Mouse (Mus musculus) ovary, postnatal 10 days (tissue): ENCODE measurements around the gene Glod4.
"Not testable (repeated sequence)": the region's sequence is repeated elsewhere in the genome, so short reads cannot be mapped to it uniquely, and the experiment has no call there.

Source experiments
- DNase-seq: peaks from one replicate; pipeline ENCODE4 v3.0.0; 2022; ENCODE audit warnings: low spot score

The Glod4 gene

DNA sequence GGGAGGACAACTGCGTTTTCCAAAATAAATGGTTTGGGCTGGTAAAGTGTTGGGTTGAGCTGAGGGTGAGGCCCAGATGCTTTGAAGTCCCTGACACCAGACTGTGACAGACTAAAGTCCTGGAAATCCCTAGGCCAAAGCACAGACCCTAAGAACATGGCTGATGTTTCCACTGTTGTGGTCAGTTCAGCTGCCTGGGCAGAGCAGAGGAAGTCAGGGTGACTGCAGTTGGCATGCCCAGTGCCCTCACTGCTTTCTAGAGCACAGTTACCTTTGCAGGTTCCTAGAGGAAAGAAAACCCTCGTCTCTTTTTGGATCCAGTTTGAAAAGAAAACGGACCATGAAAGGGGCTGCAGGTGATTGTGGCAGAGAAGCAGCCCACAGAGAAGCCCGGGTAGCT is 13.9 kb upstream of the Glod4 start:
- no peak for DNase-seq

- no peak for DNase-seq
Measured at GRCm38 (mm10) chr11:76256129-76256528, 12.6 kb upstream of the Glod4 start.

DNA sequence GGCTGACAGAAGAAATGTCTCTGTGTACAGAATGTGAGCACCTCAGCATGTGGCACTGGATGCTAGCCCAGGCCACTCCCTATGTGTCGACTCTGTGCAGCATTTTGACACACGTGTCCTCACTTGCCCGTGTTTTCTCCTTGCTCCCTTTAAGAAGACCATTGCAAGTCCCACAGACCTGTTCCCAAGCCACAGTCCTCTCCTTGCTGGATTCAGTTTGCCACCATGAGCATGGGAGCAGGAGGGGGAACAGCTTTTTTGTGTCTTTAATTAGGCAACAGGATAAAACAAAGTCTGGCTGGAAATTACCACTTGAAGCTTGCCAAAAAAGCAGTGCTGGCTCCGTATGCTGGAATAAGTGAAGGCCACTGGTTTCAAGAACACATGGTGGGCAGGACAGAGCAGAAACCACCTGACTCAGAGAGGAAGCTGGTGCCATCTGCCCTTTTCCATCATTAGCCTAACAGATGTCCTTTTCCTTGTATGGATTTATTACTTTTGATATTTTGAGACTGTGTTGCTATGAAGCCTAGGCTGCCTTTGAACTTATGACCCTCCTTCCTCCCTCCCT is 12.0 kb upstream of the Glod4 start:
- DNase-seq, result no peak

- DNase-seq, result no peak
Measured at GRCm38 (mm10) chr11:76253918-76254264, 10.4 kb upstream of the Glod4 start.

GRCm38 (mm10) chr11:76253145-76253917 is 9.8 kb upstream of the Glod4 start:
- DNase-seq, result peak; percentile 72

GRCm38 (mm10) chr11:76252036-76252435 is 8.5 kb upstream of the Glod4 start:
- DNase-seq, result no peak

DNA sequence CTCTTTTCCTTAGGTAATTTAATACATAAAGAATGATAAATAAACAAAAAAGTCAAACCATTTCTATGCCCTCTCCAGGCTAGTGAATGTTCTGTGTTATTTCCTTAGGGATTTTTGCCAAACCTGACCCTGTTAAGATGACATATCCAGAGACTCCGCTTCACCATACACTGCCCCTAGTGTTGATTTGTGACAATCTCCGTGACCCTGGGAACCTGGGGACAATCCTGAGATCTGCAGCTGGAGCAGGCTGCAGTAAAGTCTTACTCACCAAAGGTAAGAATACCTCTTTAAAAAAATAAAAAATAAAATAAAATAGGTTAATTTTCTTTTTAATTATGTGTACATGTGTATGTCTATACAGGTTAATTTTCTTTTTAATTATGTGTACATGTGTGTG is 3.7 kb upstream of the Glod4 start:
- DNase-seq, result no peak

DNA sequence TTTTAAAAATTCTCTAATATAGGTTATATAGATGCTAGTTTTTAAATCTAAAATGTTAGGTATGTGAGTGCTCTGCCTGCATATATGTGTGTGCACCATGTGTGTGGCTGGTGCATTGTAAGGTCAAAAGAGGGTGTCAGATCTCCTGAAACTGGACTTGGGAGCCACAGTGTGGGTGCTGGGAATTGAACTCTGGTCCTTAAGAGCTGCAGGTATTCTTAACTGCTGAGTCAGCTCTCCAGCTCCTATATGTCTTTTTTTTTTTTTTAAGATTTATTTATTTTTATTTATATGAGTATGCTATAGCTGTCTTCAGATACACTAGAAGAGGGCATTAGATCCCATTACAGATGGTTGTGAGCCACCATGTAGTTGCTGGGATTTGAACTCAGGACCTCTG is 2.9 kb upstream of the Glod4 start:
- no peak for DNase-seq

DNA sequence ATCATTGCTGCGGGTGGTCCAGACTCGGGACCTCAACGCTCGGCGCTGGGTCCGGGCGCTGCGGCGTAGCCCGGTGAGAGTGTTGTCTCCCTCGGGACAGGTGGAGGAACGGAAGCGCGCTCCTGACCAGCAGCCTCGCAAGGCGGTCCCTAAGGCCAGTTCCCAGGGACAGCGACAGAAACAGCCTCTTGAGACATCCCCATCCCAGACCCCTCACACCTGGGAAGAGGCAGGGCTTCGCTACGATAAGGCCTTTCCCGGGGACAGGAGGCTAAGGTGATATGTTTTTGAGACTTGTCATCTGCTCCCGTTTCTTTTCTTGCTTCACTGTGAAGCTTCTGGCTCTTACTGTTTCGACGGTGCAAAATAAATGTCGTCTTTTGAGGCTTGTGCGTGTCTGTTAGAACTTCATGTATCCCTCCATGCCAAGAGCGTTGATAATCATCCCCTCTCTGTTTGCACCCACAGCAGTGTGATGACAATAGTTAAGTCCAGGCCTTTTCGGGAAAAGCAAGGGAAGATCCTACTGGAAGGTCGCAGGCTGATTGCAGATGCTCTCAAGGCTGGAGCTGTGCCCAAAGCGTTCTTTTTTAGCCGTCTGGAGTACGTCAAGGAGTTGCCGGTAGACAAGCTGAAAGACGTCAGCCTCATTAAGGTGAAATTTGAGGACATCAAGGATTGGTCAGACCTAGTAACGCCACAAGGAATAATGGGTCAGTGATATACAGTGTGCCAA is 454 bp upstream of the Glod4 start:
- no peak for DNase-seq

GRCm38 (mm10) chr11:76239750-76240149 is 3.8 kb downstream of the Glod4 start:
- DNase-seq, result no peak

GRCm38 (mm10) chr11:76236136-76236535 is 7.4 kb downstream of the Glod4 start:
- no peak for DNase-seq

GRCm38 (mm10) chr11:76225051-76225450 is 18.5 kb downstream of the Glod4 start:
- no peak for DNase-seq

DNA sequence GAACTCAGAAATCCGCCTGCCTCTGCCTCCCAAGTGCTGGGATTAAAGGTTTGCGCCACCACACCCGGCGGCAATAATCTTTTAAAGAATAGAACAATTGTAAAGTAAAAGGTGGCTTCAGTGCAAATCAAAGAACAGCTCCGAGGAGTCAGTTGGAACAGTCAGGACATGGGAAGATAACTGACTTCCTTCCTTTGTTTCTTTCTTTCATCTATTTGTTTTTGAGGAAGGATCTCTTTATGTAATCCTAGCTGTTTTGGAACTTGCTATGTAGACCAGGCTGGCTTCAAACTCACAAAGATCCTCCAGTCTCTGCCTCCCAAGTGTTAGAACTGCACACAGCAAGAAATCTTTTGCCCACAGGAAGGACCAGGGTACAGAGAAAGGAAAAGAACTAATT is 18.9 kb downstream of the Glod4 start:
- DNase-seq, result no peak

- DNase-seq, result peak; percentile 90
Measured at GRCm38 (mm10) chr11:76217390-76217800, 26.1 kb downstream of the Glod4 start, which contains the start of the genes Dbil5 and Gemin4. Gene Dbil5 (plus strand): TSS chr11:76217608. Gene Gemin4 (minus strand): TSS chr11:76217664.

- DNase-seq, result no peak
Measured at GRCm38 (mm10) chr11:76216681-76217389, 26.7 kb downstream of the Glod4 start.

- no peak for DNase-seq
Measured at GRCm38 (mm10) chr11:76216049-76216540, 27.4 kb downstream of the Glod4 start.

DNA sequence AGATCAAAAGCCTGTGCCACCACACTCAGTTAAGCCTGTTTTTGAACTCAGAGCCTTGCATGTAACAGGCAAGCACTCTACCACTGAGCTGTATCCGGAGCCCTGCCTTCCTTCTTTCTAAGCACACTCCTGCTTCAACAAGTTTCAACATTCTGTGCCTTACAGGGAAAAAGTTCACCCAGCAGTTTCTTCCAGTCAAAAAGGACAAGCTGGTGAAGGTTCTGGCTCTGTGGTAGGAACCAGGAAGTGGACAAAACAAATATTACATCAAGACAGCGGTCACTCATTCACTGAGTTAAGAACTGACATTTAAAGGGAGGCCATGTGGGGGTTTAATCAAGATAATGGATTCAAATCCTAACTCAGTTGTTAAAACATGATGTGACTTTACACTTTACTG is 28.5 kb downstream of the Glod4 start:
- DNase-seq, result no peak

- DNase-seq, result no peak
Measured at GRCm38 (mm10) chr11:76213841-76214240, 29.7 kb downstream of the Glod4 start.

GRCm38 (mm10) chr11:76211595-76211994 is 31.9 kb downstream of the Glod4 start:
- DNase-seq, result not testable (repeated sequence)

DNA sequence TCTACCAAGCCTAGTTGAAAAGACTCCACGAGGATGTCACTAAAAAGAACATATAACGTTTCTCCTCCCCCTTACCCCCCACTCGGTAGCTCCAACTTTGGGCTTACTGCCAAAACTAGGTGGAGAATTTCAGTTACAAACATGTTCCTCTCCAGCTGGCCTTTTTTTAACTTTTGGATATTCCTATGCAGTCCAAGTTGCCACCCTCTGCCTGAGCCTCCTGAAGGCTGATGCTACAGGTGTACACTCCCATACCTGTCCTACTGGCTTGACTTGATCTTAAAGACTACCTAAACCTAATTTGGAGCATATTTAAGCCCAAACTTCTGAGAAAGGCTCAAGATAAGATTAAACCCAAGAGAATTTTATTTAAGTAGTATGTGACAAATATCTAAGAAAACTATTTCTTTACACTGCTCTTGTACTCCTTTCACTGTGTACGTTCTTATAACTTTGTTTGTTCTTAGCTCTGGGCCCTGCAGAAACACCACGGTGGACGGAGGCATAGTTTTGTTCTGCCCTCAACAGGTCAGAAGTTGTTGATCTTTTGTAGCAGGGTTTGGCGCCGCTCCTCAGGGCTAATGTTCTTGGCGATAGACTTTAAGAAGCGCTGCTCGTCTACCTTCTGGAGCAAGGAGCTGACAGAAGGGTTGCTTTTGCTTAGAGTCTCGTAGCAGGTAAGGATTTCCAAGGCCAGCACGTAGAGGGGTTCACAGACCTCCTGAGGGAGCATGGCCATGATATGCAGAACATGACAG is 33.1 kb downstream of the Glod4 start:
- no peak for DNase-seq

DNA sequence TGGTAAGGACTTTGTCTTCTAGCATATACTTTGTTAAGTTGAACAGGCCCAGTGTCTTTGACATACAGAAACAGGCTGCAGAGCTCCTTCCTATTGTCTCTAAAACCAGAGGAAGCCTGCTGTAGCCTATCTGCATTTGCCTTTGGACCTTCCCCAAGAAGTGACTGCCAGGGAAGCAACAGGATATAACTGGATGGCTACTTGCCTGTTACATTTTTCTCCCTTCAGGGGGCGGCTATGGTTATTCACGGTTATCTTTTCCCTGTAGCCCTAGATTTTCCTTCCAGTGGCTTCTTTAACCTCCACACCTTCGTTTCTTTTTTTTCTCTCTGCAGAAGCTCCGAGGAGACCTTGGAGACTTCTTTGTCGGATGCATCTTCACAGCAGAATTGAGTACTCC is 36.7 kb downstream of the Glod4 start:
- no peak for DNase-seq
